Mouse (Mus musculus) spleen, adult 2 months (tissue): ENCODE measurements at regions not wholly inside any gene's neighbourhood (a gene's known extent, or its start where the extent isn't known, plus 50 kb on each side); places are given as distances from the start of the nearest gene placed in this dataset.

Experiments
- DNase-seq, 2 experiments: peaks; one replicate each; pipeline versions ENCODE4 v3.0.0 to v3.0.0-alpha.2; 2012 to 2021; ENCODE audit warnings: low spot score in 2 of 2, low read depth in 1 of 2
- H3K27ac ChIP-seq: fragments of 200-500 bp; 2 replicates; pipeline ENCODE4 v1.5.1; 2012; ENCODE audit warnings: low read length, inconsistent platforms; ENCODE audit not compliant: insufficient read depth
- H3K27me3 ChIP-seq: fragments of 200-500 bp; 2 replicates; pipeline ENCODE4 v1.6.1; 2012; ENCODE audit warnings: mild to moderate bottlenecking, moderate library complexity, low read length, inconsistent platforms; ENCODE audit not compliant: control insufficient read depth, insufficient read depth
- H3K36me3 ChIP-seq: fragments of 200-500 bp; 2 replicates; pipeline ENCODE4 v1.6.1; 2012; ENCODE audit warnings: mild to moderate bottlenecking, low read length, inconsistent platforms; ENCODE audit not compliant: control insufficient read depth, insufficient read depth
- H3K4me1 ChIP-seq: fragments of 200-500 bp; 2 replicates; pipeline ENCODE4 v1.6.1; 2011; ENCODE audit warnings: inconsistent platforms; ENCODE audit not compliant: control insufficient read depth, insufficient read depth, insufficient read length
- H3K4me3 ChIP-seq: fragments of 200-500 bp; 2 replicates; pipeline ENCODE4 v1.5.1; 2011; ENCODE audit warnings: mild to moderate bottlenecking, inconsistent platforms; ENCODE audit not compliant: insufficient read depth, insufficient read length; ENCODE audit errors: extremely low read depth
- CTCF ChIP-seq: fragments of 200-500 bp; IDR thresholded peaks from 2 replicates; pipeline ENCODE4 v1.5.1; 2011; ENCODE audit warnings: mild to moderate bottlenecking, inconsistent platforms; ENCODE audit not compliant: insufficient read depth, insufficient read length, insufficient replicate concordance; ENCODE audit errors: extremely low read depth
- POLR2A ChIP-seq: fragments of 200-500 bp; IDR thresholded peaks from 2 replicates; pipeline ENCODE4 v1.6.1; 2011; ENCODE audit warnings: low read depth, low read length, inconsistent platforms
- WGBS: fragments of 180-500 bp; shearing (Covaris S2); methylation state at CpG from one replicate; pipeline ENCODE4 v1.1.7; 2018; 5-methylcytosine and 5-hydroxymethylcytosine counted together

DNA sequence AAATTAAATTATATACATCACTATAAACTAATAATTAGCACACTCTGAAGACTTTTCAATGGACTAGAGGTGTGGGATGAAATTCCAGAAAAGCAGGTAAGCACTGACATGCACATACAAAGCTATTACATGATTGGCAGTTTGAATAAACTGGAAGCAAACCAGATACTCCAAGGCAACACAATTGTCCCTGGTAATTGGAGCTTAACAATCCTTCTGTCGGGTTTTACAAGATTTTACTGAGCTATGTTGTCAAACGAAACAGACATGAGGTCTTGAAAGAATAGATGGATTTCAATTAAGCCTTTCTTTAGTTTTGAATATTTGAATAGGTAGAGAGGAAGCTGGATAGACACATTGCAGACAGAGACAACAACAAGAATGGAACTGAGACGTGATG is 273.9 kb upstream of the Ctso start:
- Histone ChIP-seq H3K36me3 (no peaks in the 10 kb centered on the region), H3K27ac (no peak overlapping the region), H3K4me1 (no peaks in the 10 kb centered on the region), H3K4me3 (no peak overlapping the region), H3K27me3 (no peaks in the 10 kb centered on the region)
- DNase-seq = no peak
- 77% methylated on average over 3 of the region's 3 CpGs for WGBS
- no peak for TF ChIP-seq POLR2A
- TF ChIP-seq CTCF = no peak

DNA sequence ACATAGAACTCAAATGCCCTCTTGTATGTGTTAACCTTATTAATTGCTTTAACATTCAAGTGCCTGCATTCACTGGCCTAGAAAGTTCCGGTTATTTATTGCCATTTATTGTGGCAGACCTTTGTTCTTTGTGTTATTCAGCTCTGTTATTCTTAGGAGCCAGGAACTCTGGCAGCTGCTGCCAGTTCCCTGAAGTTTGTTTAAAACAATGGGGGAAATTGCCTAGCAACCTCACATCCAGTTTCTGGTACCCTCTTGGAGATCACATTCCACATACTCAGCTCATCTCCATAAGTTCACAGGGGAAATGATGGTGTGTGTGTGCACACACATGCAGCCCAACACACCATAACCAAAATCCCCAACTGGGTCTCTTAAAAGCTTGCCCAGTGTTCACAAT is 270.8 kb upstream of the Ctso start:
- Histone ChIP-seq H3K27ac (no peak overlapping the region), H3K4me3 (no peak overlapping the region), H3K36me3 (no peaks in the 10 kb centered on the region), H3K27me3 (no peaks in the 10 kb centered on the region), H3K4me1 (no peaks in the 10 kb centered on the region)
- no peak for DNase-seq
- 88% methylated on average over 1 of the region's 1 CpGs for WGBS
- TF ChIP-seq POLR2A = no peak
- no peak for TF ChIP-seq CTCF

DNA sequence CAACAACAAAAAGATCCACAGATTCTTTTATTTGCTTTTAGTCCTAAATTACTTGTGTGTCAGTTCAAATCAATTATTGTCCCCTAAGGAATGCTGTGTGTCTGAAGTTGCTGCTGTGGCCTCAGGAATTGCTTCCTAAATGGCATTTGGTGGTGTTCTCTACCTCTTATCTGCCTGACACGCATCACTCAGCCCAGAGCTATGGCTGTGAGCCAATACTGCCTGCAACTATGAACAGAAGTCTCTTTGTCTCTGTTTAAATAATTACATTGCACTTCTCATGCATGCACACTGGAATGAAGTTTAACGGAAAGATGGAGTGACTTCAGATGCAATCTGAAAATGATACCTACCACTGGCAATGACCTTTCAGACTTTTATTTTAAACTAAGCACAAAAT is 266.1 kb upstream of the Ctso start:
- no peak for DNase-seq
- H3K27me3 ChIP-seq = no peaks in the 10 kb centered on the region
- H3K4me1 ChIP-seq = no peaks in the 10 kb centered on the region
- TF ChIP-seq POLR2A (no peak), CTCF (no peak)
- WGBS = 88% methylated on average over 2 of the region's 2 CpGs
- no peak overlapping the region for H3K4me3 ChIP-seq
- H3K36me3 ChIP-seq = no peaks in the 10 kb centered on the region
- no peak overlapping the region for H3K27ac ChIP-seq

DNA sequence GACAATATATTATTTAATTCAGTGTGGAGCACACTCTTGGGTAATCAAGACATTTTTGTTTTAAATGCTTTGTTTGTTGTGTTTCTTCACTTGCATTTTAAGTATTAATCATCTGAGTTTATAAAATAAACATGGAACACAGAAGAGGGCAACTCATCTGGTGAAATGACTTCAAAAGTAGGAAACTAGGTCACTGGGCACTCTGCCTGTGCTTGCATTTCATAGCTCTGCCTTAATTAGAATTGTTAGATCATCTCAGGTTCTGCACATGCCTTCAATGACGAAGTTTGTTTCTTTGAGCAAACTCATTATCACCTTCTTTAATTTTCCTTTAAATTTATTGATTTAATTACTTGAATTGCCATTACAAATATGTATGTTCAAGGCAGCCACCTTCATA is 255.8 kb upstream of the Ctso start:
- Histone ChIP-seq H3K4me1 (no peaks in the 10 kb centered on the region), H3K27ac (no peak overlapping the region), H3K27me3 (no peaks in the 10 kb centered on the region), H3K36me3 (no peaks in the 10 kb centered on the region), H3K4me3 (no peak overlapping the region)
- 98% methylated on average over 1 of the region's 1 CpGs for WGBS
- TF ChIP-seq CTCF = no peak
- no peak for TF ChIP-seq POLR2A
- DNase-seq = no peak

DNA sequence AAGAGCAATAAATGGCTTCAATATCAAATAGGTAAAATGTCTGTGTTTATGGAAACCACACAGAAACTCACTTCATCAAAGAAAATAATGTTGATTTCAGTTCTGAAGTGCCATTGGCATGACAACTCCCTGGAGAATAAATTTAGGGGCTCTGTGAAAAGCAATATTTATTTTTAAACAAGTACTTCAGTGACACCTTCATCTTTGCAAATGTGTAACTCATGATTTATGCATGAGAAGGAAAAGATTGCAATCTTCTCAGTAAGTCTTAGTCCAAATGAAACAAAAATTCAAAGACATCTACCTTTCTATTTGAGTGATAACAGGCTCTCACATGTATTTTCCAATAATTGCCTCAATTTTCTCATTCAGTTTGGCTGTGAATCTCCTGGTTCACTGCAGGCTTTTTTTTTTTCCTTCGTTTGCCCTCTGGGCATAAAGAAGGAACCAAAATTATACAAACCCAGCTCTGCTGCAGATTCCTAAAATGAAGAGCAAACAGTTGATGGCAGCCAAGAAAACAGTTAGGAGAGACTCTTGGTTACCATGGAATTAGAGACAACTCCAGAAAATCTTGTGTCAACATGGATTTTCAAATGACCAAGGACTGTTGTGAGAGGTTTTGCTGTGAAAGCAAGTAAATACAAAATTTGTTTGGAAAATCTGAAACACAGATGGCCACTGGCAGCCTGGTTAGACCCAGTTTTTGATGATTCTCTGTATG is 230.3 kb upstream of the Ctso start:
- Histone ChIP-seq H3K27ac (no peak overlapping the region), H3K27me3 (no peaks in the 10 kb centered on the region), H3K4me3 (no peak overlapping the region), H3K36me3 (no peaks in the 10 kb centered on the region), H3K4me1 (no peaks in the 10 kb centered on the region)
- 45% methylated on average over 1 of the region's 1 CpGs for WGBS
- TF ChIP-seq POLR2A (no peak), CTCF (no peak)
- no peak for DNase-seq

DNA sequence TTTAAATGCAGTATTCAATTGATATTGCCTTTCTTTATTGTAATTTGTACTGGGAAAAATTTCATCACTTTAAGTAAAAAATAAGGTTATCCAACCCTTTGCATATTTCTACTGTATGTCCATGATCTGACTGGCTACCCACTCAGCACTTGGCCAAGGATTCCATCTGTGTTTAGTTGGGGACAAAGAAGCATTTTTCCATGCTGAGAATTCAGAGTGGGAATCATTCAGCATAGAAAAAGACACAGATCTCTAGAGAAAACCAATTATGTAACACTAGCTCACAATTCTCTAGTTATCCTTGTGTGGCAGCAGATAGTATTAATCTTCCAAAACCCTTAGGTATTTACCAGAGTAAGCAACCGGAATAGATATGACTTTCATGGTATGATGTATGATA is 213.5 kb upstream of the Ctso start:
- Histone ChIP-seq H3K4me3 (no peak overlapping the region), H3K27me3 (no peaks in the 10 kb centered on the region), H3K36me3 (no peaks in the 10 kb centered on the region), H3K27ac (no peak overlapping the region), H3K4me1 (no peaks in the 10 kb centered on the region)
- 91% methylated on average over 1 of the region's 1 CpGs for WGBS
- TF ChIP-seq CTCF (no peak), POLR2A (no peak)
- DNase-seq = no peak

DNA sequence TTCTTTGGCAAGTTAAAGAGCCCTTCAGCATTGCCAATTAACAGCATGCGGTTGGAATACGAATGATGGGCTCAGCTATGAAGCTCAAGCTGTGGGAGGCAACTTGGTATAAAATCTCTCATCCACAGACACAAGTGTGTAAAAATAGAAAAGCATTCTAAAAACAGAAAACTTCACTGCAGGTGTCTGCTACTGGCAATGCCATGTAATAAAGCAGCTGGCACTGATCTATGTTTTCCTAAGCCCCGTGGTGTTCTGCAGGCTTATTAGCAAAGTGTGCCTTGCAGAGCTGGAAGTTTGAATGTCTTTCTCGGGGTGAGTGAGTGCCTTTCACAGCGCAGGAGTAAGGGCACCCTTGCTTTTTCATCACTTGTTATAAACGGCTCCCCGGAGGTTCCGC is 196.9 kb upstream of the Ctso start:
- TF ChIP-seq POLR2A = no peak
- DNase-seq = no peak
- H3K4me1 ChIP-seq = no peaks in the 10 kb centered on the region
- 79% methylated on average over 8 of the region's 8 CpGs for WGBS
- H3K27me3 ChIP-seq = no peaks in the 10 kb centered on the region
- no peak overlapping the region for H3K27ac ChIP-seq
- no peak overlapping the region for H3K4me3 ChIP-seq
- no peaks in the 10 kb centered on the region for H3K36me3 ChIP-seq

DNA sequence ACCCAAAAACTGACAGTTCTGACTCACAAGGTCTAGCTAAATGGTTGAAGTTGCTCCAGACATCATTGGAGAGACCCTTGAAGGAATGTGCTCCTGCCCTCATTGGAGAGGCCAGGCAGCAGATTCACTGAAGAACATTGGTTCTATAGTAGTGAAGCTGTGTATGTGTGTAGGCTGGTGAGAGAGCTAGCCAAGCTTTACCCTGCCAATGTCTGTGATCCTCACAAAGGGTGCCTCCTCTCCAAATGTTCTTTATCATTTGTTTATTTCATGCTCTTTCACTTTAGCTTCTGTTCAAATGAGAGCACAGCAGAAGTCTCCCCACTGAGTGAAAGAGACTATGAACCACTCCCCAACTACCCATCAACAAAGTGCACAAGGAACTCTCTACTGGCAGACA is 195.6 kb upstream of the Ctso start:
- Histone ChIP-seq H3K27me3 (no peaks in the 10 kb centered on the region), H3K27ac (no peak overlapping the region), H3K4me3 (no peak overlapping the region), H3K36me3 (no peaks in the 10 kb centered on the region), H3K4me1 (no peaks in the 10 kb centered on the region)
- DNase-seq = no peak
- no peak for TF ChIP-seq POLR2A
- no peak for TF ChIP-seq CTCF
